ENCODE assay signal across 8 mouse cellular contexts in the genomic region with DNA sequence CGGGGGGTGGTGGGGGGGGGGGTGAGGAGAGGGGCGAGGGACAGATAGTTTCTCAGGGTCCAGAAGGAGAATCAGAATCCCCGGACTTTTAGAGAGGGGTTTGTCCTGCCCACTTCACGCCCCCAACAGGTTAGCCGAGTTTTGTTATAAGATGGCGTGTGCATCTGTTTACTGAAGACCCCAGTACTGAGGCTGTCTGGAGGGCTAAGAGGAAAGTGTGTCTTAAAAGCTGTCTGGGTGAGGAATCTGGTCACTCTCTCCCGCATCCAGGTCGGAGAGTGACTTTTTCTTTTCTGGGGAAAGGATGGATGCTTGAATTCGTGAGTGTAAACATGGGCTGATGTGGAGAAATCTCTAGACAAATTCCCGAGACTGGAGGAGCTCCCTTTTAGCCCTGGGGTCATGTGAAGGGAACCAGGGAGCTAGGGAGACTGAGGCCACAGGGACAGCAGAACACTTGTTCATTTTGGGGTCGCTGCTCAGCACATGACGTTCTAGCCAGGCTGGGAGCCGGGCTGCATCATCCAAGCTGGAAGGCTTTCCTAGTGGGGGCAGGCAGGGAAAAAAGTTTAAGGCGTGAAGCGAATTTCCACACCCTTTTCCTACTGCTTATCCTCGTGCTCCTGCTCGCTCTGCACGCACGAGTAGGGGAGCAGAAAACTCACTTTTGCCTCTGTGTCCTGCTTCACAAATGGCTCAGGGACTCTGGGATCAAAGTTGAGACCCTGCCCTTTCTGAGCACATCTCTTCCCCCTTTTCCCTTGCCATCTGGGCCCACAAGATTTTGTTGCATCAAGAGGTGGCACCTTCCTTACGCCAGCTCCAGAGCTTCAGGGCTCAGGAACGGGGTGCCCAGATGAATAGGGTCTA. TPM values are rescaled to one million over a fixed set of nuclear protein-coding genes. Genes with fewer than 3 reads are reported as not detected.
DNase-seq lines count a peak whose midpoint lies in the region; ATAC-seq lines count a peak whose summit lies in the region.

No protein-coding gene starts in this region.

- 3% methylated on average over 21 of the region's 21 CpGs for WGBS in heart, embryonic 13.5 days
- under 1% methylated on average over 21 of the region's 21 CpGs for WGBS in forebrain, embryonic 16.5 days
- 1% methylated on average over 21 of the region's 21 CpGs for WGBS in midbrain, embryonic 12.5 days

- no peak overlapping the region for H3K27ac ChIP-seq in heart, embryonic 13.5 days (replicated peaks)
- H3K27ac ChIP-seq in forebrain, embryonic 16.5 days (ENCODE audit: low read length): no peak overlapping the region
- H3K27ac ChIP-seq in midbrain, embryonic 12.5 days (replicated peaks): peak overlapping the region; percentile 67; the same call in 1 of the 2 replicates

- H3K36me3 ChIP-seq in heart, embryonic 13.5 days: no peaks in the 10 kb centered on the region
- no peaks in the 10 kb centered on the region for H3K36me3 ChIP-seq in forebrain, embryonic 16.5 days (ENCODE audit: control insufficient read depth, insufficient read depth)
- 0 out of 2 replicates have a peak, but pooled peaks cover 2% of the 10 kb centered on the region for H3K36me3 ChIP-seq in midbrain, embryonic 12.5 days

- H3K9me3 ChIP-seq in heart, embryonic 13.5 days: peaks cover 3% of the 10 kb centered on the region
- H3K9me3 ChIP-seq in forebrain, embryonic 16.5 days (ENCODE audit: control insufficient read depth, low read length): peaks cover 3% of the 10 kb centered on the region
- H3K9me3 ChIP-seq in midbrain, embryonic 12.5 days: peaks cover 3% of the 10 kb centered on the region; the same call in 1 of the 2 replicates

- DNase-seq in heart, postnatal 10 days: no peak
- peak; percentile 69 for DNase-seq in brain, adult 2 months (ENCODE audit: low read depth, low spot score)
- DNase-seq in gastrocnemius, adult 8-10 months (ENCODE audit: low spot score in 2 of 2): no peak
- no peak for DNase-seq in layer of hippocampus, adult 9-10 months (ENCODE audit: low spot score)

- peaks cover 79% of the 10 kb centered on the region for H3K27me3 ChIP-seq in heart, embryonic 13.5 days (replicated peaks)
- peaks cover 11% of the 10 kb centered on the region; the same call in 1 of the 2 replicates for H3K27me3 ChIP-seq in forebrain, embryonic 16.5 days (replicated peaks; ENCODE audit: control insufficient read depth, insufficient read depth, low read length)
- peaks cover 57% of the 10 kb centered on the region for H3K27me3 ChIP-seq in midbrain, embryonic 12.5 days

- intact Hi-C loops in heart, postnatal 10 days (cut with DNase I): no loop called here

- H3K9ac ChIP-seq in heart, embryonic 13.5 days: peak overlapping the region; percentile 74; the same call in 1 of the 2 replicates
- peak overlapping the region; percentile 1; the same call in 1 of the 2 replicates for H3K9ac ChIP-seq in forebrain, embryonic 16.5 days (replicated peaks; ENCODE audit: low read depth, low read length)
- peak overlapping the region; percentile 73 for H3K9ac ChIP-seq in midbrain, embryonic 12.5 days (replicated peaks)

- ATAC-seq in heart, embryonic 13.5 days (ENCODE audit: extremely low read depth, insufficient number of reproducible peaks, low FRiP score, low TSS enrichment): no peak
- no peak for ATAC-seq in forebrain, embryonic 16.5 days
- no peak for ATAC-seq in midbrain, embryonic 12.5 days (ENCODE audit: low FRiP score, low read depth)
- ATAC-seq in erythroblast, adult 5-6 weeks (replicated peaks; ENCODE audit: low FRiP score, poor library complexity, severe bottlenecking): no peak

- peaks cover 29% of the 10 kb centered on the region for H3K4me1 ChIP-seq in heart, embryonic 13.5 days
- H3K4me1 ChIP-seq in forebrain, embryonic 16.5 days (replicated peaks; ENCODE audit: control insufficient read depth, insufficient read depth, low read length): peaks cover 25% of the 10 kb centered on the region
- H3K4me1 ChIP-seq in midbrain, embryonic 12.5 days: peaks cover 38% of the 10 kb centered on the region

- peak overlapping the region; percentile 95 for H3K4me2 ChIP-seq in heart, embryonic 13.5 days
- H3K4me2 ChIP-seq in forebrain, embryonic 16.5 days (ENCODE audit: low read length): peak overlapping the region; percentile 96
- H3K4me2 ChIP-seq in midbrain, embryonic 12.5 days (replicated peaks): peak overlapping the region; percentile 99

- peak overlapping the region; percentile 60 for H3K4me3 ChIP-seq in heart, embryonic 13.5 days
- H3K4me3 ChIP-seq in forebrain, embryonic 16.5 days (replicated peaks; ENCODE audit: low read length): peak overlapping the region; percentile 62
- H3K4me3 ChIP-seq in midbrain, embryonic 12.5 days: peak overlapping the region; percentile 64

RNA-seq across cellular contexts. Expression of gene Sorcs3, which starts 1.3 kb away (rescaled TPM):
- 0.23 and 0.48 TPM in 2 replicates for polyA plus RNA-seq in heart, embryonic 13.5 days (2015; fragmentation: Nextera tagmentation; extraction: Ambion mirVana)
- under 1 TPM; 0.07 TPM for total RNA-seq in heart, postnatal 10 days (2021)
- polyA plus RNA-seq in forebrain, embryonic 16.5 days (2015; fragmentation: Nextera tagmentation; extraction: Ambion mirVana): 6.5 and 9.9 TPM in 2 replicates
- 6.6 TPM in 2 replicates for polyA plus RNA-seq in midbrain, embryonic 12.5 days (2016; fragmentation: Nextera tagmentation; extraction: Ambion mirVana)
- total RNA-seq in gastrocnemius, adult 8-10 months (2022): not detected
- total RNA-seq in erythroblast, adult 5-6 weeks (2015; ENCODE audit: low replicate concordance): not detected in 2 replicates
- total RNA-seq in erythroblast, adult 5-6 weeks (2017; ENCODE audit: low replicate concordance): not detected in 2 replicates

Comparison
In these comparisons a context has a peak if more than half of its experiments do, and no peak if none do; other contexts are left out.
1. H3K9ac ChIP-seq: peak in every context shown above with its lines; median percentile 74 in heart, embryonic 13.5 days; 73 in midbrain, embryonic 12.5 days; 1 in forebrain, embryonic 16.5 days.